Mouse (Mus musculus) thymus, adult 2 months (tissue): ENCODE data around the gene Foxn1. TPM values are rescaled to one million over a fixed set of nuclear protein-coding genes. Genes with fewer than 3 reads are reported as not detected.

Experiments
- DNase-seq: peaks from one replicate; pipeline ENCODE4 v3.0.0; 2021
- H3K27ac ChIP-seq: fragments of 200-500 bp; 2 replicates; pipeline ENCODE4 v1.5.1; 2012; ENCODE audit warnings: low read length, control low read depth; ENCODE audit not compliant: control insufficient read depth, insufficient read depth
- H3K27me3 ChIP-seq: fragments of 200-500 bp; 2 replicates; pipeline ENCODE4 v1.6.1; 2012; ENCODE audit warnings: mild to moderate bottlenecking, low read length, moderate library complexity, mixed read lengths; ENCODE audit not compliant: control insufficient read depth, insufficient read depth
- H3K36me3 ChIP-seq: fragments of 200-500 bp; 2 replicates; pipeline ENCODE4 v1.6.1; 2012; ENCODE audit warnings: mild to moderate bottlenecking, low read length, moderate library complexity; ENCODE audit not compliant: control insufficient read depth, insufficient read depth
- H3K4me1 ChIP-seq: fragments of 200-500 bp; replicated peaks from 2 replicates; pipeline ENCODE4 v1.6.1; 2012; ENCODE audit warnings: low read length; ENCODE audit not compliant: control insufficient read depth, insufficient read depth
- H3K4me3 ChIP-seq: fragments of 200-500 bp; 2 replicates; pipeline ENCODE4 v1.5.1; 2012; ENCODE audit warnings: mild to moderate bottlenecking, low read length, control low read depth, moderate library complexity; ENCODE audit not compliant: control insufficient read depth, insufficient read depth
- CTCF ChIP-seq: fragments of 200-500 bp; IDR thresholded peaks from 2 replicates; pipeline ENCODE4 v1.5.1; 2012; ENCODE audit warnings: mild to moderate bottlenecking, control low read depth, low read length, moderate library complexity, borderline replicate concordance; ENCODE audit not compliant: control insufficient read depth, poor library complexity, insufficient read depth; ENCODE audit errors: extremely low read depth
- POLR2A ChIP-seq: fragments of 200-500 bp; IDR thresholded peaks from 2 replicates; pipeline ENCODE4 v1.6.1; 2012; ENCODE audit warnings: mild to moderate bottlenecking, low read length, control low read depth, moderate library complexity; ENCODE audit not compliant: control insufficient read depth, poor library complexity, insufficient read depth; ENCODE audit errors: extremely low read depth
- WGBS: fragments of 180-500 bp; shearing (Covaris S2); methylation state at CpG from one replicate; pipeline ENCODE4 v1.1.7; 2018; 5-methylcytosine and 5-hydroxymethylcytosine counted together
- polyA plus RNA-seq: library from polyadenylated mRNA; depleted of rRNA; stranded (reverse); fragments of >200 nt; gene quantifications from 2 replicates; pipeline ENCODE4 v1.2.3, GENCODE M21; 2012

The Foxn1 gene
- polyA plus RNA-seq, 1 experiment, result 31.3 TPM

DNA sequence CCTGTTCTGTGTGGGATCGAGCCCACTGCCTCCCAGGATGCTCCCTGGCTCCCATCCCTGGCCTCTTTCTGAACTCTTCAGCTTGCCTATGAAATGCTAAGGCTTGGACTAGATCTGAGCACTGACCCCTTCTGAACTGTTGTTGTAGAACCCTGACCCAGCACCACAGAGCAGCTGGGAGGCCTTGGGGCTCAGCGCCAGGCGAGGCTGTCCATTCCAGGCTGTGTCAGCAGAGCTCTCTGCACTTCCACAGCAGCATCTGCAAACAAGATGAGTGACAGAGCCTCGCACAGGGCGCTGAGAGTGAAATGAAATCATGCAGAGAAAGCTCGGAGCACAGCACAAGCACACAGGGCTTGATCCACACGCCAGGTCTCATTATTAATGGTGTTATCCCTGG lies 13.7 kb downstream of the Foxn1 start:
- H3K27ac ChIP-seq, result no peak overlapping the region
- TF ChIP-seq CTCF (no peak), POLR2A (no peak)
- no peaks in the 10 kb centered on the region for H3K36me3 ChIP-seq
- WGBS, result 91% methylated on average over 7 of the region's 7 CpGs
- DNase-seq, result no peak
- H3K4me1 ChIP-seq, result 0 out of 2 replicates have a peak, but pooled peaks cover 4% of the 10 kb centered on the region
- H3K4me3 ChIP-seq, result no peak overlapping the region
- H3K27me3 ChIP-seq, result no peaks in the 10 kb centered on the region

DNA sequence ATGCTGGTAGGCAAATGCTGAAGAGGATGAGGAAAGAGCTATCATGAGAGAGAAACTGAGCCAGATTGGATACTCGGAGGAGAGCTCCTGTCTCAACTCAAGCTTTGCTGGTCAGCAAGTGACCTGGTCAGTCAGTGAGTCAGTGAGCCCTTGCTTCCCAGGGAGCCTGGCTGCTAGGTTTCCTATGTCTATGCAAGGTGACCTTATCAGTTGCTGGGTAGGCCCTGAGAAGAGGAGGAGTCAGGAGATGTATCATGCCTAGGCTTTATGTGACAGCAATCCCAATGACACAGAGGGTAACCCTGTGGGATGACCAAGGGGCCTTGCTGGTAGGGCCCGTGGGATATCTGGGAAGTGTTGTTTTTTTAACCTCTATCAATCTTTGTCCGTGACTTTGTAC lies 14.2 kb downstream of the Foxn1 start:
- H3K27me3 ChIP-seq, result no peaks in the 10 kb centered on the region
- no peaks in the 10 kb centered on the region for H3K36me3 ChIP-seq
- no peak overlapping the region for H3K27ac ChIP-seq
- H3K4me1 ChIP-seq, result 0 out of 2 replicates have a peak, but pooled peaks cover 4% of the 10 kb centered on the region
- 95% methylated on average over 3 of the region's 3 CpGs for WGBS
- no peak for TF ChIP-seq POLR2A
- no peak for TF ChIP-seq CTCF
- no peak for DNase-seq
- no peak overlapping the region for H3K4me3 ChIP-seq

DNA sequence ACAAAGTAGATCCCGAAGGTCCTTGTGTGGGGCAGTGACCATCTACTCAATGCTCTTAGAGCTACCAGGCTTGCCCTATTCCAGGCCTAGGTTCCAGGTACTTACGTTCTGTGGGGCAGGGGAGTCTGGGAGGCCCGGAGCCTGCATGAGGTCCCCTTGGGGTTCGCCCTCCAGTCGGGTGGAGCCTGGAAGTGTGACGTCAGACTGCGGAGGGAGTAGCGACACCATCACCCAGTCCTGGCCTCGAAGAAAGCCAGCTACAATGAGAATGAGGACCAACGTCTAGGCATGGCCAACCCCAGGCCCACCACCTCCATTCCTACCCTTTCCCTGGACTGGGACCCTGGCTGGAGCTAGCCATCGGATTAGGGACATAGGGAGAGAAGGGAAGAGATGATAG lies 14.6 kb downstream of the Foxn1 start:
- no peaks in the 10 kb centered on the region for H3K27me3 ChIP-seq
- H3K4me1 ChIP-seq, result 0 out of 2 replicates have a peak, but pooled peaks cover 4% of the 10 kb centered on the region
- no peak for TF ChIP-seq POLR2A
- no peak for TF ChIP-seq CTCF
- WGBS, result 97% methylated on average over 11 of the region's 11 CpGs
- no peak for DNase-seq
- H3K27ac ChIP-seq, result no peak overlapping the region
- no peaks in the 10 kb centered on the region for H3K36me3 ChIP-seq
- H3K4me3 ChIP-seq, result no peak overlapping the region

DNA sequence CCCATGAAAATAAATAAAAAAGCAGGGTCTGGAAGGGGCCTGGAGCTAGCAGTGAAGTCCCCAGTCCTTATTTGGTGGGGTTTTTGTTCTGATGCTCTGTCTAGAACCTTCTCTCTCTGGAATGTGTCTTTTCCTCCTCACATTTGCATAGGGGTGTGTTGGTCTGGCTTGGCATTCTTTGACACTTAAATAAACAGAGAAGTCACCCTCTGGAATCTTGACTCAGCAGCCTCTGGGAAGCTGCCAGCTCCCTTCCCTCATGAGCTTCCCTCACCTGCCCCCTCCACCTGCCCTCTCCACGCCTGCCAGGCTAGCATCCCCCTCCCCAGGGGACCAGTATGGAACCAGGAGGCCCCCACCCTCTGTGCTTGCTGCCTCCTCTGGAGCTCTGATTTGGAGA lies 16.0 kb downstream of the Foxn1 start:
- DNase-seq, result no peak
- 77% methylated on average over 1 of the region's 1 CpGs for WGBS
- H3K27me3 ChIP-seq, result no peaks in the 10 kb centered on the region
- H3K4me3 ChIP-seq, result no peak overlapping the region
- no peaks in the 10 kb centered on the region for H3K36me3 ChIP-seq
- H3K27ac ChIP-seq, result no peak overlapping the region
- H3K4me1 ChIP-seq, result no peaks in the 10 kb centered on the region
- TF ChIP-seq CTCF (no peak), POLR2A (no peak)

DNA sequence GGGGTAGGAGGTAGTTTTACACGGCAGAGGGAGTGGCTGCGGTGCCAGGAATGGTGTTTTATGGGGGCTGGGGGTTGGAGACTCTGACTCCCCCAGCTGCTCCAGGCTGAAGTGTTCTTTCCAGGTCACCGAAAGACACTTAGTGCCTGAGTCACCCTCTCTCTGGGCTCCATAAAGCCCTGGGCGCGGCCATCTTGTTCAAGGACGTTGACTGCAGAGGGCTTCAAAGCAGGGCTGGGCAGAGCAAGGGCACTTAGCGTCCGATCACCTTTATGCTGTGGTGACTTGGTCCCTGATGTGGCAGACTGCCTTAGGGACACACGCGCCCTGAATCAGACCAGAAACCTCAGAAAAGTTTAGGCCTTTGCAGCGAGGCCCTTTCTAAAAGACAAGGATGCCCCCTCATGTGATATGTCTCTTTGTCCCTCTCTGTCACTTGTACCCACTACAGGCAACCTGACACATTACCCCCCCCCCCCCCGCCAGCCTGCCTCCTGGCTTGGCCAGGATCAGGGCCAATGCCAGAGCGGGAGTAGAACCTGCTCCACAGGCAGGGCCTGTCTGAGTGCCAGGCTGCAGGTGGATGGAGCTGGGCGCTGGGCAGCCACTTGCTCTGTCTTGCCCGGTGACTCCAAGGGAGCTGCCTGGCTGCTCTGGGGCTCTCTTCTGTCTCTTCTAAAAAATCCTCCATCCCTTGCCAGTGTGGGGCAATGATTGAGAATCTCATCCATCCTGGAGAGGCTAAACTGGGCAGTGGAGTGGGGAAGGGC lies 18.7 kb downstream of the Foxn1 start:
- TF ChIP-seq CTCF, result no peak
- TF ChIP-seq POLR2A, result no peak
- Histone ChIP-seq H3K27me3 (no peaks in the 10 kb centered on the region), H3K27ac (no peak overlapping the region), H3K4me1 (no peaks in the 10 kb centered on the region), H3K36me3 (no peaks in the 10 kb centered on the region), H3K4me3 (no peak overlapping the region)
- 95% methylated on average over 15 of the region's 15 CpGs for WGBS
- DNase-seq, result no peak

DNA sequence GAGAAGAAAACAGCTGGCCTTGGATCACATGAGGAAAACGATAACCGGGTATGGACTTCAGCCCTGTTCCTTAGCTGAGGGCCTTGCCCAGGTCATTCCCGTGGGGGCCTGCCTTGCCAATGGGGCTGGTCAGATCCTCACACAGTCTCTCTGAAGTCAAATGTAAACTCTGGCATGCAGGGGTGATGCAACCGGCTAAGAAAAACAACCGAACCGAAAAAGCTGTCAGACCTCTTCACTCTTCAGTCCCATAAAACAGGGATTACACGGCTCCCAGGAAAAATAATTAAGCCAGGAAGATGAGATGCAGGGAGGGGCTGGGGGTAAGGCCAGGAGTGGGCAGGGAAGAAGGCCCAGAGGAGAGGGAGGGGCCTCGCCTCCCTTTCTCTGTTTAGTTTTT lies 22.3 kb downstream of the Foxn1 start:
- TF ChIP-seq CTCF, result no peak
- TF ChIP-seq POLR2A, result no peak
- no peaks in the 10 kb centered on the region for H3K4me1 ChIP-seq
- no peak overlapping the region for H3K4me3 ChIP-seq
- DNase-seq, result no peak
- H3K27ac ChIP-seq, result no peak overlapping the region
- H3K36me3 ChIP-seq, result no peaks in the 10 kb centered on the region
- 80% methylated on average over 8 of the region's 8 CpGs for WGBS
- H3K27me3 ChIP-seq, result no peaks in the 10 kb centered on the region
